Mouse (Mus musculus) liver, embryonic 13.5 days (tissue): ENCODE measurements around the gene Eftud2. TPM values are rescaled to one million over a fixed set of nuclear protein-coding genes. Genes with fewer than 3 reads are reported as not detected.
A peak's percentile ranks its signal among the peaks of the same experiment; 100 is the strongest.

Experiments
- ATAC-seq: fragments of 200-750 bp; cut with Nextera tagmentation; 2 replicates; pipeline ENCODE4 v1.8.0; 2017; ENCODE audit warnings: low read depth, mild to moderate bottlenecking, moderate number of reproducible peaks, moderate library complexity
- DNase-seq: peaks from one replicate; pipeline ENCODE4 v3.0.0; 2022
- H3K27ac ChIP-seq: fragments of 300-500 bp; sonication (generic); 2 replicates; pipeline ENCODE4 v1.5.1; 2015; ENCODE audit warnings: moderate library complexity, mild to moderate bottlenecking, inconsistent platforms
- H3K27me3 ChIP-seq: fragments of 300-500 bp; sonication (generic); 2 replicates; pipeline ENCODE4 v1.6.1; 2015; ENCODE audit warnings: mild to moderate bottlenecking, inconsistent platforms
- H3K36me3 ChIP-seq: fragments of 300-500 bp; sonication (generic); 2 replicates; pipeline ENCODE4 v1.6.1; 2015; ENCODE audit warnings: mild to moderate bottlenecking, inconsistent platforms
- H3K4me1 ChIP-seq: fragments of 300-500 bp; sonication (generic); replicated peaks from 2 replicates; pipeline ENCODE4 v1.6.1; 2015; ENCODE audit warnings: inconsistent platforms
- H3K4me2 ChIP-seq: fragments of 300-500 bp; sonication (generic); 2 replicates; pipeline ENCODE4 v1.6.1; 2015; ENCODE audit warnings: inconsistent platforms, mild to moderate bottlenecking, moderate library complexity
- H3K4me3 ChIP-seq: fragments of 300-500 bp; sonication (generic); replicated peaks from 2 replicates; pipeline ENCODE4 v1.5.1; 2015; ENCODE audit warnings: mild to moderate bottlenecking, inconsistent platforms
- H3K9ac ChIP-seq: fragments of 300-500 bp; sonication (generic); 2 replicates; pipeline ENCODE4 v1.6.1; 2015; ENCODE audit warnings: mild to moderate bottlenecking, inconsistent platforms
- H3K9me3 ChIP-seq: fragments of 300-500 bp; sonication (generic); replicated peaks from 2 replicates; pipeline ENCODE4 v1.6.1; 2016; ENCODE audit warnings: inconsistent platforms
- WGBS: fragments of 180-500 bp; shearing (Covaris S2); methylation state at CpG from one replicate; pipeline ENCODE4 v1.1.7; 2015; ENCODE audit not compliant: insufficient replicate concordance; 5-methylcytosine and 5-hydroxymethylcytosine counted together
- polyA plus RNA-seq: library from polyadenylated mRNA; unstranded; fragments of >200 nt; fragmentation: Nextera tagmentation; extraction: Ambion mirVana; gene quantifications from 2 replicates; pipeline ENCODE4 v1.2.1, GENCODE M21; 2015

The Eftud2 gene
- polyA plus RNA-seq, 1 experiment from 2014 or later = 144 TPM

- no peak for DNase-seq
- H3K4me2 ChIP-seq = no peak overlapping the region
- H3K4me1 ChIP-seq = peaks cover 12% of the 10 kb centered on the region
- no peak for ATAC-seq
- WGBS = 81% methylated on average over 7 of the region's 7 CpGs
- peaks cover 66% of the 10 kb centered on the region for H3K36me3 ChIP-seq
- H3K27ac ChIP-seq = no peak overlapping the region
- no peak overlapping the region for H3K9ac ChIP-seq
- no peaks in the 10 kb centered on the region for H3K9me3 ChIP-seq
- H3K4me3 ChIP-seq = no peak overlapping the region
- no peaks in the 10 kb centered on the region for H3K27me3 ChIP-seq
Observed at GRCm38 (mm10) chr11:102874801-102875334, 5.9 kb downstream of the Eftud2 start.

- ATAC-seq = no peak
- Histone ChIP-seq H3K4me1 (no peaks in the 10 kb centered on the region), H3K27me3 (no peaks in the 10 kb centered on the region), H3K36me3 (peaks cover 97% of the 10 kb centered on the region), H3K9me3 (no peaks in the 10 kb centered on the region), H3K27ac (no peak overlapping the region), H3K9ac (no peak overlapping the region), H3K4me2 (no peak overlapping the region), H3K4me3 (no peak overlapping the region)
- WGBS = 58% methylated on average over 4 of the region's 4 CpGs
- DNase-seq = peak; percentile 9
Observed at GRCm38 (mm10) chr11:102864272-102864671, 16.5 kb downstream of the Eftud2 start.

- Histone ChIP-seq H3K9me3 (no peaks in the 10 kb centered on the region), H3K27me3 (no peaks in the 10 kb centered on the region), H3K9ac (no peak overlapping the region), H3K27ac (no peak overlapping the region), H3K4me1 (no peaks in the 10 kb centered on the region), H3K36me3 (peaks cover 99% of the 10 kb centered on the region), H3K4me3 (no peak overlapping the region), H3K4me2 (no peak overlapping the region)
- ATAC-seq (no peak), DNase-seq (no peak)
- 88% methylated on average over 8 of the region's 8 CpGs for WGBS
Observed at GRCm38 (mm10) chr11:102859933-102860332, 20.9 kb downstream of the Eftud2 start.

GRCm38 (mm10) chr11:102858951-102859350 is 21.8 kb downstream of the Eftud2 start:
- DNase-seq (no peak), ATAC-seq (no peak)
- Histone ChIP-seq H3K36me3 (peaks cover 99% of the 10 kb centered on the region), H3K9ac (no peak overlapping the region), H3K27me3 (no peaks in the 10 kb centered on the region), H3K4me2 (no peak overlapping the region), H3K4me1 (no peaks in the 10 kb centered on the region), H3K27ac (no peak overlapping the region), H3K4me3 (no peak overlapping the region), H3K9me3 (no peaks in the 10 kb centered on the region)
- 91% methylated on average over 11 of the region's 11 CpGs for WGBS

- H3K9me3 ChIP-seq = no peaks in the 10 kb centered on the region
- no peak overlapping the region for H3K27ac ChIP-seq
- no peak overlapping the region for H3K4me3 ChIP-seq
- DNase-seq (no peak), ATAC-seq (no peak)
- H3K4me1 ChIP-seq = no peaks in the 10 kb centered on the region
- H3K4me2 ChIP-seq = no peak overlapping the region
- WGBS = 73% methylated on average over 6 of the region's 6 CpGs
- H3K36me3 ChIP-seq = peaks cover 98% of the 10 kb centered on the region
- no peaks in the 10 kb centered on the region for H3K27me3 ChIP-seq
- no peak overlapping the region for H3K9ac ChIP-seq
Observed at GRCm38 (mm10) chr11:102855941-102856340, 24.8 kb downstream of the Eftud2 start.

GRCm38 (mm10) chr11:102853760-102854159 is 27.0 kb downstream of the Eftud2 start:
- H3K9me3 ChIP-seq = no peaks in the 10 kb centered on the region
- H3K4me2 ChIP-seq = no peak overlapping the region
- peaks cover 98% of the 10 kb centered on the region for H3K36me3 ChIP-seq
- H3K4me3 ChIP-seq = no peak overlapping the region
- H3K27me3 ChIP-seq = no peaks in the 10 kb centered on the region
- no peaks in the 10 kb centered on the region for H3K4me1 ChIP-seq
- no peak overlapping the region for H3K27ac ChIP-seq
- no peak for ATAC-seq
- H3K9ac ChIP-seq = no peak overlapping the region
- no peak for DNase-seq

GRCm38 (mm10) chr11:102851883-102852282 is 28.9 kb downstream of the Eftud2 start:
- Histone ChIP-seq H3K27ac (no peak overlapping the region), H3K4me1 (no peaks in the 10 kb centered on the region), H3K27me3 (no peaks in the 10 kb centered on the region), H3K36me3 (peaks cover 98% of the 10 kb centered on the region), H3K4me2 (no peak overlapping the region), H3K4me3 (no peak overlapping the region), H3K9me3 (no peaks in the 10 kb centered on the region), H3K9ac (no peak overlapping the region)
- WGBS = 65% methylated on average over 5 of the region's 5 CpGs
- DNase-seq (peak; percentile 5), ATAC-seq (no peak)

GRCm38 (mm10) chr11:102845926-102846325 is 34.9 kb downstream of the Eftud2 start:
- H3K4me2 ChIP-seq = no peak overlapping the region
- peaks cover 100% of the 10 kb centered on the region for H3K36me3 ChIP-seq
- no peak overlapping the region for H3K27ac ChIP-seq
- no peaks in the 10 kb centered on the region for H3K4me1 ChIP-seq
- ATAC-seq (no peak), DNase-seq (no peak)
- H3K27me3 ChIP-seq = no peaks in the 10 kb centered on the region
- no peaks in the 10 kb centered on the region for H3K9me3 ChIP-seq
- 86% methylated on average over 10 of the region's 10 CpGs for WGBS
- no peak overlapping the region for H3K4me3 ChIP-seq
- no peak overlapping the region for H3K9ac ChIP-seq

GRCm38 (mm10) chr11:102838616-102839150 is 42.1 kb downstream of the Eftud2 start:
- no peak for ATAC-seq

GRCm38 (mm10) chr11:102838126-102838525 is 42.7 kb downstream of the Eftud2 start:
- 87% methylated on average over 2 of the region's 2 CpGs for WGBS
- Histone ChIP-seq H3K9ac (no peak overlapping the region), H3K4me2 (no peak overlapping the region), H3K27ac (no peak overlapping the region), H3K36me3 (peaks cover 68% of the 10 kb centered on the region), H3K27me3 (no peaks in the 10 kb centered on the region), H3K9me3 (no peaks in the 10 kb centered on the region), H3K4me1 (no peaks in the 10 kb centered on the region), H3K4me3 (no peak overlapping the region)
- DNase-seq (no peak), ATAC-seq (no peak)

More at GRCm38 (mm10) chr11:102838616-102839150, 42.1 kb downstream of the Eftud2 start:
- DNase-seq = no peak
- Histone ChIP-seq H3K36me3 (peaks cover 74% of the 10 kb centered on the region), H3K27me3 (no peaks in the 10 kb centered on the region), H3K9me3 (no peaks in the 10 kb centered on the region), H3K4me3 (no peak overlapping the region), H3K27ac (no peak overlapping the region), H3K4me1 (no peaks in the 10 kb centered on the region), H3K4me2 (no peak overlapping the region), H3K9ac (no peak overlapping the region)
- WGBS = 82% methylated on average over 9 of the region's 9 CpGs

- WGBS = 79% methylated on average over 1 of the region's 1 CpGs
- H3K4me3 ChIP-seq = no peak overlapping the region
- H3K9ac ChIP-seq = no peak overlapping the region
- ATAC-seq = no peak
- no peak overlapping the region for H3K27ac ChIP-seq
- no peaks in the 10 kb centered on the region for H3K4me1 ChIP-seq
- no peaks in the 10 kb centered on the region for H3K27me3 ChIP-seq
- H3K9me3 ChIP-seq = no peaks in the 10 kb centered on the region
- no peak overlapping the region for H3K4me2 ChIP-seq
- peaks cover 61% of the 10 kb centered on the region for H3K36me3 ChIP-seq
- no peak for DNase-seq
Observed at GRCm38 (mm10) chr11:102837385-102837784, 43.4 kb downstream of the Eftud2 start.

GRCm38 (mm10) chr11:102836146-102836545 is 44.6 kb downstream of the Eftud2 start:
- H3K36me3 ChIP-seq = peaks cover 48% of the 10 kb centered on the region
- H3K27ac ChIP-seq = no peak overlapping the region
- 0 out of 2 replicates have a peak, but pooled peaks cover 3% of the 10 kb centered on the region for H3K27me3 ChIP-seq
- H3K4me3 ChIP-seq = no peak overlapping the region
- ATAC-seq = no peak
- no peaks in the 10 kb centered on the region for H3K4me1 ChIP-seq
- no peak overlapping the region for H3K9ac ChIP-seq
- H3K4me2 ChIP-seq = no peak overlapping the region
- WGBS = 80% methylated on average over 9 of the region's 9 CpGs
- DNase-seq = no peak
- H3K9me3 ChIP-seq = no peaks in the 10 kb centered on the region
